Mouse (Mus musculus) MEL (cell line): ENCODE measurements around the gene Mast3.
A peak's percentile ranks its signal among the peaks of the same experiment; 100 is the strongest.

Experiments
- CHD2 ChIP-seq: IDR thresholded peaks from 2 replicates; pipeline ENCODE4 v1.6.1; 2011; ENCODE audit warnings: low read length, improper control_type of control experiment
- CTCF ChIP-seq, 3 experiments: IDR thresholded peaks in 2 of 3; conservative IDR thresholded peaks in 1 of 3; 2 replicates each; pipeline ENCODE4 v1.5.1; 2011 to 2012; ENCODE audit warnings: low read length in 3 of 3, low read depth in 2 of 3, mild to moderate bottlenecking in 2 of 3, improper control_type of control experiment in 1 of 3, inconsistent platforms in 1 of 3, mixed read lengths in 1 of 3, moderate library complexity in 1 of 3; ENCODE audit not compliant: control insufficient read depth in 1 of 3, insufficient read depth in 1 of 3, poor library complexity in 1 of 3, severe bottlenecking in 1 of 3
- EP300 ChIP-seq, 2 experiments: IDR thresholded peaks; 2 replicates each; pipeline ENCODE4 v1.6.1; 2011; ENCODE audit warnings: improper control_type of control experiment in 2 of 2, low read length in 2 of 2, low read depth in 1 of 2, mild to moderate bottlenecking in 1 of 2
- GATA1 ChIP-seq: IDR thresholded peaks from 2 replicates; pipeline ENCODE4 v1.6.1; 2011; ENCODE audit warnings: low read depth, low read length, improper control_type of control experiment
- KAT2A ChIP-seq: conservative IDR thresholded peaks from 2 replicates; pipeline ENCODE4 v1.6.1; 2012; ENCODE audit warnings: low read depth, low read length, improper control_type of control experiment, inconsistent platforms
- MAX ChIP-seq: IDR thresholded peaks from 2 replicates; pipeline ENCODE4 v1.6.1; 2011; ENCODE audit warnings: low read length, improper control_type of control experiment
- MAZ ChIP-seq: IDR thresholded peaks from 2 replicates; pipeline ENCODE4 v1.6.1; 2012; ENCODE audit warnings: low read depth, mild to moderate bottlenecking, inconsistent platforms, low read length, improper control_type of control experiment
- MXI1 ChIP-seq: IDR thresholded peaks from 2 replicates; pipeline ENCODE4 v1.6.1; 2011; ENCODE audit warnings: mild to moderate bottlenecking, low read depth, low read length, improper control_type of control experiment
- MYC ChIP-seq: IDR thresholded peaks from 2 replicates; pipeline ENCODE4 v1.6.1; 2011; ENCODE audit warnings: low read depth, mild to moderate bottlenecking, low read length, improper control_type of control experiment, moderate library complexity
- POLR2A ChIP-seq, 2 experiments: IDR thresholded peaks; 2 replicates each; pipeline ENCODE4 v1.6.1; 2011 to 2012; ENCODE audit warnings: low read length in 2 of 2, mild to moderate bottlenecking in 2 of 2, control low read depth in 1 of 2, improper control_type of control experiment in 1 of 2, low read depth in 1 of 2, moderate library complexity in 1 of 2; ENCODE audit not compliant: control insufficient read depth in 1 of 2, insufficient read depth in 1 of 2, poor library complexity in 1 of 2
- TBP ChIP-seq: IDR thresholded peaks from 2 replicates; pipeline ENCODE4 v1.8.0; 2011; ENCODE audit warnings: low read depth, low read length, improper control_type of control experiment
- TCF12 ChIP-seq: IDR thresholded peaks from 2 replicates; pipeline ENCODE4 v1.6.1; 2014; ENCODE audit warnings: low read depth, mild to moderate bottlenecking, inconsistent platforms, low read length, improper control_type of control experiment, moderate library complexity
- USF1 ChIP-seq: IDR thresholded peaks from 2 replicates; pipeline ENCODE4 v1.6.1; 2014; ENCODE audit warnings: low read depth, mild to moderate bottlenecking, inconsistent platforms, low read length, improper control_type of control experiment, moderate library complexity
- ZC3H11A ChIP-seq: IDR thresholded peaks from 2 replicates; pipeline ENCODE4 v1.6.1; 2012; ENCODE audit warnings: low read depth, mild to moderate bottlenecking, inconsistent platforms, low read length, improper control_type of control experiment

GRCm38 (mm10) chr8:70844523-70844922, 39.7 kb upstream of the Mast3 start:
- TF ChIP-seq MAX (no peak), CHD2 (no peak), CTCF (IDR thresholded peaks at IDR 0.05 in 2 of 3, conservative IDR thresholded peaks at IDR 0.05 in 1 of 3; ENCODE audit: control insufficient read depth in 1 of 3, insufficient read depth in 1 of 3, low read depth in 2 of 3, low read length in 3 of 3, poor library complexity in 1 of 3, severe bottlenecking in 1 of 3) (peak; percentile 88 to 100 (median 96)), POLR2A (IDR thresholded peaks at IDR 0.05; ENCODE audit: control insufficient read depth in 1 of 2, insufficient read depth in 1 of 2, low read depth in 1 of 2, low read length in 2 of 2, poor library complexity in 1 of 2) (no peak), ZC3H11A (peak; percentile 74), GATA1 (no peak), USF1 (no peak), EP300 (IDR thresholded peaks at IDR 0.05; ENCODE audit: low read depth in 1 of 2, low read length in 2 of 2) (no peak), KAT2A (no peak), TCF12 (no peak), MAZ (no peak), MXI1 (no peak), MYC (no peak), TBP (no peak)
